Mouse (Mus musculus) monocyte, adult 5-6 weeks (primary cell): ENCODE measurements at regions not wholly inside any gene's neighbourhood (a gene's known extent, or its start where the extent isn't known, plus 50 kb on each side); places are given as distances from the start of the nearest gene placed in this dataset.
A peak's percentile ranks its signal among the peaks of the same experiment; 100 is the strongest.
"Not testable (repeated sequence)": the region's sequence is repeated elsewhere in the genome, so short reads cannot be mapped to it uniquely, and the experiment has no call there.

Source experiments
- ATAC-seq: fragments of 153-309, 156-312 bp; replicated peaks from 2 replicates; pipeline ENCODE4 v1.8.0; 2017; ENCODE audit warnings: mild to moderate bottlenecking; ENCODE audit not compliant: low TSS enrichment, insufficient number of reproducible peaks, severe bottlenecking, poor library complexity, low FRiP score

DNA sequence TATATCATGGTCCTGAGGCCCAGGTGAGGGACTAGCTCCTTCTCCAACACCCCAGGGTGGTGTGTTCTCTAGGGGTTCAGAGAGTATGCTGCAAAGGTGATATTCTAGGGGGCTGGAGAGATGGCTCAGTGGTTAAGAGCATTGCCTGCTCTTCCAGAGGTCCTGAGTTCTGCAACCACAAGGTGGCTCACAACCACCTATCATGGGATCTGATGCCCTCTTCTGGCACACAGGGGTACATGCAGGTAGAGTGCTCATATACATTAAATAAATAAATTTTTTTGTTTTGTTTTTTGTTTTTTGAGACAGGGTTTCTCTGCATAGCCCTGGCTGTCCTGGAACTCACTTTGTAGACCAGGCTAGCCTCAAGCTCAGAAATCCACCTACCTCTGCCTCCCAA, 81.7 kb downstream of the Sik1 start:
- ATAC-seq: not testable (repeated sequence)

DNA sequence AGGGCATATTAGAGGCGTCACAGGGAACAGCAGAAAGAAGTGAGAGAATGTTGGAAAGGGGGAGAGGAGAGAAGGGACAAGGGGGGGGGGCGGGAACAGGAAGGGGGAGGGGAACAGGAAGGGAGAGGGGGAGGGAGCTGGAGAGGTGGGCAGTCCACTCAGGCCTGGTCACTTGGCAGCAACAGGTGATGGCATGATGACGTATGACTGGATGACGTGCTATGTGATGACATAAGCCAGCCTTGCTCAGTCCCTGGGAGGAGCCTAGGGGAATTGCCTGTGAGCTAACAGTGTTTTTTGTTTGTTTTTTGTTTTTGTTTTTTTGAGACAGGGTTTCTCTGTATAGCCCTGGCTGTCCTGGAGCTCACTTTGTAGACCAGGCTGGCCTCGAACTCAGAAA, 80.6 kb downstream of the Sik1 start:
- no peak for ATAC-seq

DNA sequence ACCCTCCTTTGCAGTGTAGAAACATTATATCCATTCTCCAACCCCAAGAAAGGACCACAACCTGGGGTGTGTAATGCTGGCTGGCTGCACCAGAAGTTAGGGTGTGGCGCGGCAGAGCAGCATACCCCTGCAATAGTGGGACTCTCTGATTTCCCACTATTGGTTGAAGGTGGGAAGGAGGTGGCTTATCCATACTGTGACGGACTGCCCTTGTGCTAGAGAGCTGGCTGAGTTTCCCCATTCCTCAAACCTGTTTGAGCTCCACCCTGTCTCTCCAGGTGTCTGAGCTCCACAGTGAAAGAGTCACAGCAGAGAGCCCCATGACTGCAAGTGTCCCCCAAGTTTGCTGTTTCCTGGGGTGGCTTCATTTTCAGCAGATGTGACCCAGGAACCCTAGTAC, 79.6 kb downstream of the Sik1 start:
- no peak for ATAC-seq

DNA sequence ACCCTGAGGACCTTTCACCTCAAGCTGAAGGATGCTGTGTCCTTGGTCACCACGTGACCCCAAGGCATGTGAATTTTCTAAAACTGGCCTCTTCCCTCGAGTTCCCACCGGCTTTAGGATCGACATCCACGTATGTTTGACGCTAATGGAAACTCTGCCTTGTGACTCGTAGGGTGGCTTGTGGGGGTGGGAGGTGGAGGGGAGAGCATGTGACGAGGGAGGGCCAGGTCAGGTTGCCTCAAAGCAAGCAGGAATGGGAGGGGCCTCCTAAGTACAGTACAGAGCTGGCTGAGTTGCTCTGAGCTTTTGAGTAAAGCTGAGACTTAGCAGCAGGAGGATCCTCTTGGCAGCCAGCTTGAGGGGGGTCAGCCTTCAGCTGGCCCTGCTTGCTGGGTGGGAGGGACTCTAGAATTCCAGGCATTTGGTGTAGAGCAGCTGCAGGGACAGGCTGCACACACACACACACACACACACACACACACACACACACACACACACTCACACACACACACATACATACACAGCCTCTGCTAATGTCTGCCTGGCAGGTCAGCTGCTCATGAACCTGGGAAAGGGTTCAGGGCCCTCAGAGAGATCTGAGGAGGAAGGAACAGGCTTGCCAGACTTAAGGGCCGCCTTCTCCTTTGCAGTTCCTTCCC, 78.5 kb downstream of the Sik1 start:
- no peak for ATAC-seq

DNA sequence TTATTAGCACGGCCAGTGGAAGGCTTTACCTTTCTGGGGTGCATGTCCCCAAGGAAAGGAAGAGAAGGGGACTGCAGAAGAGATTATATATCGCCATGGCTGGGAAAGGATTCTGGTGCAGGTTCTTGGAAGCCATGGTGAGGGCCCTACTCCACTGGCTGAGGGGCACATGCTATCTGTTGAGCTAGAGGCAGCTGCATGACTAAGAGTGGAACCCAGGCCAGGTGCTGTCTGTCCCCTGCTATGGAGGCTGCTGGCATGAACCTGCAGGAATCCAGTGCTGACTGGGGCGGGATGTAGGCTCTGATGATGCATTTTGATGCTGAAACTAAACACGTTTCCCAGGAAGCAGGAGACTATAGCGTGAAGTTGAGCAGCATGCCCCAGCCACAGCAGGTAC, 77.9 kb downstream of the Sik1 start:
- no peak for ATAC-seq

DNA sequence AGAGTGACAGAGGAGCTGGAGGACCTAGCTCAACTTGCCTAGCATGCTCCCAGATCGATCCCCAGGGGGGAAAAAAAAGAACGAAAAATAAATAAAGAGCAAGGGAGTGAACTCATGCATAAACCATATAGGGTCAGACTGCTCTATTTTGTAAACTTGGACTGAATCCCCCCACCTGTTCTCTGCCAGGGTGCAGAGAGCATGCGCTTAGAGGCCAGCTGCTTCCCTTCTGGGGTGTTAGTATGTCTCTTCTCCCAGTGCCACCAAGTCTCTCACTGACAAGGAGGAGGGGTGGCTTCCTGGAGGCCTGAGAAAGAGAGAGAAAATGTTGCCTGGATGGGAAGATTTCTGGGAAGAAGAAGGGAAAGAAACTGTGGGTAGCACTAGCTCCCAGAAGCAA, 76.1 kb downstream of the Sik1 start:
- ATAC-seq: no peak

DNA sequence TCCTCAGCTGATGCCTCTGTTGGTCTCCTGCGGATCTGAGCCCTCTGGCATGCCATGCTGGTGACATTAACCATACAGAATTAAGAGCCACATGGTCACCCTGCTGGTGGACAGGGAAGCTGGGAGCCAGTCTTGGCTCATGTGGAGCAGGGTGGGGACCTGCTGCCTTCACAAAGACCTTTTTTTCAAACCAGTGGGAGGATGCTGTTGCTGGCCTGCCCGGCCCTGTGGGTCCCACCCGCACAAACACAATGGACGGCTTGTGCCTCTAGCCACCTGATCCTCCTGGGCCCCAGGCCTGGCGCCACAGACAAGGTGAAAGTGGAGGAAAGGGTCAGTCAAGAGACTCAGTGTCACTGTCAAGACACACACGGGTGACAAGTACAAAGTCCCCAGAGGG, 73.4 kb downstream of the Sik1 start:
- ATAC-seq: no peak

DNA sequence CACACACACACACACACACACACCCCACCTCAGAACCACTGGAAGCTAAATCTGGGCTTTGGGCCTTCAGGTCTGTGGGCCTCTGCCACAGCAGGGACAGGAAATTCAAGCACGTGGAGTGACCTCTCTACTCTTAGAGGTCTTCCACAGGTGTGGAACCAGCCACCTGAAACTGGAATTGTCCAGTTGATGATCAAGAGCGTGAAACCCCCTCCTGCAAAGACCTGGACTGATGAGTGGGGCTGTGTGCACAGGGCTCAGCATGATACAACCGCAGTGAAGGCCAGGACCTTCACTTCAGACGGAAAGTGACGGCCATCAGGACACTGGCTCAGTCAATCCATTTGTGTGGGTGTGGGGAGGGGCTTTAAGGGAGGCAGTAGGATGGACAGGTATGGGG, 72.5 kb downstream of the Sik1 start:
- no peak for ATAC-seq

DNA sequence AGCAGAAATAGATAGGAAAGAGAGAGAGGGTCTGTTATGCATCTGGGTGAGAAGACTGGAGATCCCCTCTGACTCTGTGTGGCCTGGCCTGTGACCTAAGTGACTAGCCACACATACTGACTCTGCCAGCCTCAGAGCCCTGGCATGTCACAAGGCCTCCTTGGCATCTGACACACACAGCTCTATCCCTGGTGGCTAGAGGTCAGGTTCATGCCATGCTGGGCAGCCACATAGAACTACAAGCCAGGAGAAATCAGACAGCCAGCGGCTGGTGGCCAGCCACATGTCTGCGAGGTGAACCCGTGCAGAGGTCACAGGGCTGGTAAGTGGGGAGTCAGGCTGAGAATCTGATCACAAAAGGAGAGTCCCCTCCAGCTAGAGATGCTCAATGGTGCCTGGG, 67.3 kb downstream of the Sik1 start:
- no peak for ATAC-seq

DNA sequence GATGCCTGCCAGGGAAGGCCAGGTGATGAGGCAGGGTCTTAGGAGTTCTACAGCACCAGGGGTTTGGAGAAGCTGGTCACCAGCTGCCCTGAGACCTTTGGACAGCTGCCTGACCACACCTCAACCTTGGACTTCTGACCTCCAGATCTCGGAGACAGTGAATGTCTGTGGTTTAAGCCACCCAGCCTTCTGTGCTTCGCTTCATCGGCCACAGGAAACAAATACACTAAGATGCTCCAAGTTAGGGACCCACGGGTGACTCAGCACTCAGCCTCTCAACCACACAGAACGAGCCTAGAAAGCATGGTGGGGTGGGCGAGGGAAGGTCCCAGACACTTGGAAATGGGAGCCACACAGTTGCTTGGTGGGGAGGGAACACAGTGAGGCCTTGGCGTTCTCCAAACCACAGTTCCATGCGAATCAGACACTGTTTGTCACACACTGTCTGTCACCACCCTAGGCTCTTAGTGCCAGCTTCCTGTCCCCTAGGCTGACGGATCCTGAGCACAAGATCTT, 66.5 kb downstream of the Sik1 start:
- peak; percentile 39 for ATAC-seq

DNA sequence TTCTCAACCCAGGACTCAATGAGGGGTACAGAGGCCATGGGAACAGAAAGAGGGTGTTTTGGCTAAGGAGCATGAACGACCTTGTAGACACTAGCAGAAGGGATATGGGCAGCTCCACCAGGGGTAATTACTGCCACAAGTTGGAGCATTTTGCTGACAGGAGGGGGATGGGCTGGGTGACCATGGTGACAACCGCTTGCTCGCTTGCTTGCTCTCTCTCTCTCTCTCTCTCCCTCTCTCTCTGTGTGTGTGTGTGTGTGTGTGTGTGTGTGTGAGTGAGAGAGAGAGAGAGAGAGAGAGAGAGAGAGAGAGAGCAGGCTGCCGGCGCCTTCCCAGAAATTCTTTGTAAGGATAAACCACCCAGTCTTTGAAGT, 65.7 kb downstream of the Sik1 start:
- ATAC-seq: no peak

DNA sequence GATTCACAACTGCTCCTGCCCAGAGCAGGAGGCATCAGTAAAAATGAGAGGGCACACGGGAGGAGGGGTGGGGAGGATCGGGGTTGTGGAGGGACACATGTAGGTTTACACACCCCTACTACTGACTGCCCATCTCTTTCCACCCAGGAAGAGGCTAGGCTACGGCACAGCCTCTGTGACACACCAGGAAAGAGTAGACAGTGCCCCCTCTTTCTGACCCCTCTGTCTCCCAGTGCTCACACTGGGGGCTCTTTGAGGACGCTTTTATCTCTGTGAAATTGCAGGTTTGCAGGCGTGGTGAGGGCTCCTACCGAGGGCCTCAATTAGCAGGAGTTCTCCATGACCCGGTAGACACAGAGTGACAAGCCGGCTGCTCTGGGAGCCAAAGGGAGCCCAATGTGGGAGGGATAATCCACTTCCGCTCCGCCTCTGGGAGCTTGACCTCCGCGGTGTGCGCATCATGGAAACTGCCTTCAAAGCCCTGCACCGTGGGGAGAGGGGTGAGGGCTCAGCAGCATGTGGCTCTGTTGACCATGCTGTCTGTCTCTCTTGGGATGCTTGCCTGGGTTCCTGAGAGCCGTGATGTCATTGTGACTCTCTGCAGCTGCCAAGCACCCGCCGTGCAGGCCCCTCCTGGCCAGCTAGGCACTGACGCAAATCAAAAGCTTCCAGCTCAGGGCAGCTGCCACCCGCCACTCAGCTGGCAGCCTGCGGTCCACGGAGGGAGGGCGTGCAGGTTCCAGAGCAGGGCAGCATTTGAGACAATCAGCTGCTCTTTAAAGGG, 65.1 kb downstream of the Sik1 start:
- ATAC-seq: no peak

DNA sequence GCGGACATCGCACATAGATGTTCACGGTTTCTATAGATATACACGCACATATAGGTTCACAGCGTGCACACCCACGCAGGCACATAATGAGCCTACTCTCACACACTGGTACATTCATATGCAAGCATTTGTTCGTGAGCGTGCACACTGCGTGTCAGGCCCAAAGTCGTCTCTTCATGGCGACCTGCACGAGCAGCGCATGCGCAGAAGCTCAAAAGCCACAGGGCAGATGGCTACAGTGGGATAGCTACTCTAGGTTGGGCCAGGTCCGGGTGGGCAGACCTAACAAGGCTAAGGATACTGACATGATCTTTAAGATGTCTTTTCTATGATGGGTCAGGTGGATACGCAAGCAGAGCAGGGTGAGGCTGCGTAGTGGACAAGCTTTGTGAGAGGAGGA, 63.9 kb downstream of the Sik1 start:
- ATAC-seq: no peak

DNA sequence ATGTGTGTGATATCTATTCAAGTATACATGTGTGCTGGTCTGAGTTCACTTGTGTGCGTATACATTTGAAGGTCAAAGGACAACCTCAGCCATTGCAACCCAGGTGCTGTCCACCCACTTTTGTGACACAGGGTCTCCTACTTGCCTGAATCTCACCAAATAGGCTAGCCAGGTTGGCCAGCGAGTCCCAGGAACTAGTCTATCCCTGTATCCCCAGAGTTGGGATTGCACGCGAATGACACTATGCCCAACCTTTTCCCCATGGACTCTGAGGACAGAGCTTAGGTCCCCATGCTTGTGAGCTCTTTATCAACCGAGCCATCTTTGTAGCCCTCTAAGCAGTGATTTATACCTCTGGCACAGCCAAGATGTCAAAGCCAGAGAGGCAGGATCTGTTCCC, 62.6 kb downstream of the Sik1 start:
- ATAC-seq: no peak

DNA sequence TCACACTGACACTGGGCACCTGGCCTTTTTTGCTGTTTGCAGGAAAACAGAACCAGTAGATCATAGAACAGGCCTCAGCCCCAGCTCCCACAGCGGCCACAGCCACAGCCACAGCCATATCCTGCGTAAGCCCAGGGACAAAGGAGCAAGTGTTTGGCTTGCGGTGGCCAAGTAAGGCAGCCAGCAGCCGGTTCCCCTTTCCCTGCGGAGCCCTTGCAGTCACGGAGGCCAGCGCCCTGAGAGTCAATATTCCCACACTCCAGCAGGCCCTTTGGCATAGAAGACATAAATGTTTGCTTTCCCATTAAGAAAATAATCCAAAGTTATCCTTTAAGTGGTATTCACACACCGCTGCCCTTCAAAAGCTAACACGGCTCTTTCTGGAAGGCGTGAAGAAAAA, 62.1 kb downstream of the Sik1 start:
- peak; percentile 62; the same call in 1 of the 2 replicates for ATAC-seq

DNA sequence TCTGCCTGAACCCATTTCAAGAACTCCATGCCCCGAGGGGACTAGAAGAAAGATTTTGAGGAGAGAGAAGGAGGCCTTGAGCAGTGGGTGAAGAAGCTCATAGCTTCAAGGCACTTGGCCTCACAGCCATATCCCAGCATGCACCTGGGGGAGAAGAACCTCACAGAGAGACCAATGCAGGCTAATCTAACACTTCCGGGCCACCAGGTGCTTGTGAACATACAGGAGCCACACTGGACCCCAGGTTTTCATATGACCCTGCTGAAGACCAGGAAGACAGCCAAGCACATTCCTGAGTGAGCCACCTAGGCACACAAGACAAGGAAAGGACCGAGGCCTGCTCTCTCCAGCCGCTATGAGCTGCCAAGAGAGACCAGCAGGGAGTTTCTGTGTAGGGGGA, 61.6 kb downstream of the Sik1 start:
- no peak for ATAC-seq
